Mouse (Mus musculus) MEL (cell line): ENCODE measurements at regions not wholly inside any gene's neighbourhood (a gene's known extent, or its start where the extent isn't known, plus 50 kb on each side); places are given as distances from the start of the nearest gene placed in this dataset.

Source experiments
- DNase-seq: peaks from one replicate; pipeline ENCODE4 v3.0.0; 2011; ENCODE audit warnings: low read depth, low spot score
- H3K27ac ChIP-seq: 2 replicates; pipeline ENCODE4 v1.5.1; 2012; ENCODE audit warnings: low read depth, mild to moderate bottlenecking, control low read depth, low read length, moderate library complexity; ENCODE audit not compliant: control insufficient read depth
- H3K27me3 ChIP-seq, 2 experiments: fragments of 150-350 bp in 1 of 2; sonication (generic) in 1 of 2; 2 replicates each; pipeline ENCODE4 v1.6.1; 2012; ENCODE audit warnings: low read length in 2 of 2, mild to moderate bottlenecking in 2 of 2, improper control_type of control experiment in 1 of 2, moderate library complexity in 1 of 2; ENCODE audit not compliant: insufficient read depth in 2 of 2, control insufficient read depth in 1 of 2
- H3K36me3 ChIP-seq, 2 experiments: 2 replicates each; pipeline ENCODE4 v1.6.1; 2012 to 2014; ENCODE audit warnings: low read length in 2 of 2, improper control_type of control experiment in 1 of 2, inconsistent platforms in 1 of 2, mild to moderate bottlenecking in 1 of 2; ENCODE audit not compliant: insufficient read depth in 2 of 2, control insufficient read depth in 1 of 2
- H3K4me1 ChIP-seq, 2 experiments: fragments of 150-350 bp in 1 of 2; sonication (generic) in 1 of 2; 2 replicates each; pipeline ENCODE4 v1.6.1; 2012; ENCODE audit warnings: low read length in 2 of 2, improper control_type of control experiment in 1 of 2, mild to moderate bottlenecking in 1 of 2; ENCODE audit not compliant: insufficient read depth in 2 of 2, control insufficient read depth in 1 of 2
- H3K4me3 ChIP-seq, 2 experiments: fragments of 150-350 bp in 1 of 2; sonication (generic) in 1 of 2; 2 replicates each; pipeline ENCODE4 v1.5.1; 2012; ENCODE audit warnings: low read depth in 2 of 2, low read length in 2 of 2, mild to moderate bottlenecking in 2 of 2, moderate library complexity in 2 of 2, control low read depth in 1 of 2, improper control_type of control experiment in 1 of 2; ENCODE audit not compliant: control insufficient read depth in 1 of 2, insufficient read depth in 1 of 2
- H3K79me2 ChIP-seq: 2 replicates; pipeline ENCODE4 v1.6.1; 2012; ENCODE audit warnings: mild to moderate bottlenecking, low read length, moderate library complexity; ENCODE audit not compliant: control insufficient read depth, poor library complexity, insufficient read depth
- H3K9ac ChIP-seq: 2 replicates; pipeline ENCODE4 v1.6.1; 2012; ENCODE audit warnings: low read depth, mild to moderate bottlenecking, control low read depth, low read length, moderate library complexity; ENCODE audit not compliant: control insufficient read depth, poor library complexity, severe bottlenecking
- H3K9me3 ChIP-seq: fragments of 150-350 bp; sonication (generic); replicated peaks from 2 replicates; pipeline ENCODE4 v1.6.1; 2012; ENCODE audit warnings: mild to moderate bottlenecking, low read length, improper control_type of control experiment, moderate library complexity; ENCODE audit not compliant: insufficient read depth
- CTCF ChIP-seq, 3 experiments: IDR thresholded peaks in 2 of 3; conservative IDR thresholded peaks in 1 of 3; 2 replicates each; pipeline ENCODE4 v1.5.1; 2011 to 2012; ENCODE audit warnings: low read length in 3 of 3, low read depth in 2 of 3, mild to moderate bottlenecking in 2 of 3, improper control_type of control experiment in 1 of 3, inconsistent platforms in 1 of 3, mixed read lengths in 1 of 3, moderate library complexity in 1 of 3; ENCODE audit not compliant: control insufficient read depth in 1 of 3, insufficient read depth in 1 of 3, poor library complexity in 1 of 3, severe bottlenecking in 1 of 3
- EP300 ChIP-seq, 2 experiments: IDR thresholded peaks; 2 replicates each; pipeline ENCODE4 v1.6.1; 2011; ENCODE audit warnings: improper control_type of control experiment in 2 of 2, low read length in 2 of 2, low read depth in 1 of 2, mild to moderate bottlenecking in 1 of 2
- GABPA ChIP-seq: IDR thresholded peaks from 2 replicates; pipeline ENCODE4 v1.6.1; 2012; ENCODE audit warnings: low read depth, mild to moderate bottlenecking, inconsistent platforms, low read length, improper control_type of control experiment, moderate library complexity
- GATA1 ChIP-seq: IDR thresholded peaks from 2 replicates; pipeline ENCODE4 v1.6.1; 2011; ENCODE audit warnings: low read depth, low read length, improper control_type of control experiment
- JUND ChIP-seq: IDR thresholded peaks from 2 replicates; pipeline ENCODE4 v1.6.1; 2011; ENCODE audit warnings: low read depth, mild to moderate bottlenecking, improper control_type of control experiment, low read length
- MEF2A ChIP-seq: IDR thresholded peaks from 2 replicates; pipeline ENCODE4 v1.6.1; 2014; ENCODE audit warnings: low read depth, mild to moderate bottlenecking, inconsistent platforms, low read length, improper control_type of control experiment; ENCODE audit not compliant: poor library complexity, insufficient replicate concordance, severe bottlenecking; ENCODE audit errors: extremely low read depth
- MYB ChIP-seq: IDR thresholded peaks from 2 replicates; pipeline ENCODE4 v1.6.1; 2011; ENCODE audit warnings: mild to moderate bottlenecking, low read depth, low read length, improper control_type of control experiment
- NELFE ChIP-seq: IDR thresholded peaks from 2 replicates; pipeline ENCODE4 v1.6.1; 2011; ENCODE audit warnings: low read depth, low read length, improper control_type of control experiment
- POLR2AphosphoS2 ChIP-seq: IDR thresholded peaks from 2 replicates; pipeline ENCODE4 v1.6.1; 2011; ENCODE audit warnings: low read length, improper control_type of control experiment
- POLR2AphosphoS5 ChIP-seq: IDR thresholded peaks from 2 replicates; pipeline ENCODE4 v1.6.1; 2012; ENCODE audit warnings: low read depth, borderline replicate concordance, mild to moderate bottlenecking, inconsistent platforms, low read length, moderate library complexity, mixed read lengths
- RAD21 ChIP-seq: IDR thresholded peaks from 2 replicates; pipeline ENCODE4 v1.6.1; 2011; ENCODE audit warnings: mild to moderate bottlenecking, low read depth, low read length, improper control_type of control experiment
- RCOR1 ChIP-seq: IDR thresholded peaks from 2 replicates; pipeline ENCODE4 v1.6.1; 2012; ENCODE audit warnings: low read depth, mild to moderate bottlenecking, inconsistent platforms, low read length, improper control_type of control experiment
- SIN3A ChIP-seq: IDR thresholded peaks from 2 replicates; pipeline ENCODE4 v1.6.1; 2012; ENCODE audit warnings: low read length, improper control_type of control experiment, inconsistent platforms
- SMC3 ChIP-seq: IDR thresholded peaks from 2 replicates; pipeline ENCODE4 v1.6.1; 2011; ENCODE audit warnings: low read depth, low read length, improper control_type of control experiment
- TAL1 ChIP-seq: IDR thresholded peaks from 2 replicates; pipeline ENCODE4 v1.6.1; 2012; ENCODE audit warnings: mild to moderate bottlenecking, inconsistent platforms, low read length, moderate library complexity, mixed read lengths
- TBP ChIP-seq: IDR thresholded peaks from 2 replicates; pipeline ENCODE4 v1.8.0; 2011; ENCODE audit warnings: low read depth, low read length, improper control_type of control experiment
- TCF12 ChIP-seq: IDR thresholded peaks from 2 replicates; pipeline ENCODE4 v1.6.1; 2014; ENCODE audit warnings: low read depth, mild to moderate bottlenecking, inconsistent platforms, low read length, improper control_type of control experiment, moderate library complexity

- Histone ChIP-seq H3K4me1 (no peaks in the 10 kb centered on the region), H3K9me3 (no peaks in the 10 kb centered on the region), H3K79me2 (no peaks in the 10 kb centered on the region), H3K36me3 (no peaks in the 10 kb centered on the region), H3K27ac (no peak overlapping the region), H3K9ac (no peak overlapping the region), H3K4me3 (no peak overlapping the region), H3K27me3 (no peaks in the 10 kb centered on the region)
- no peak for DNase-seq
- TF ChIP-seq MYB (no peak), JUND (no peak), POLR2AphosphoS5 (no peak), TBP (no peak), GABPA (no peak), CTCF (IDR thresholded peaks at IDR 0.05 in 2 of 3, conservative IDR thresholded peaks at IDR 0.05 in 1 of 3; ENCODE audit: control insufficient read depth in 1 of 3, insufficient read depth in 1 of 3, low read depth in 2 of 3, low read length in 3 of 3, poor library complexity in 1 of 3, severe bottlenecking in 1 of 3) (no peak), EP300 (IDR thresholded peaks at IDR 0.05; ENCODE audit: low read depth in 1 of 2, low read length in 2 of 2) (no peak), TCF12 (no peak), MEF2A (no peak)
Measured at GRCm38 (mm10) chr9:122678001-122678696, 69.0 kb upstream of the Topaz1 start.

GRCm38 (mm10) chr9:122687170-122687569 is 60.0 kb upstream of the Topaz1 start:
- H3K27me3 ChIP-seq, result no peaks in the 10 kb centered on the region
- no peaks in the 10 kb centered on the region for H3K4me1 ChIP-seq
- H3K4me3 ChIP-seq, result no peak overlapping the region
- no peak for DNase-seq
- H3K79me2 ChIP-seq, result no peaks in the 10 kb centered on the region
- no peaks in the 10 kb centered on the region for H3K9me3 ChIP-seq
- TF ChIP-seq CTCF (IDR thresholded peaks at IDR 0.05 in 2 of 3, conservative IDR thresholded peaks at IDR 0.05 in 1 of 3; ENCODE audit: control insufficient read depth in 1 of 3, insufficient read depth in 1 of 3, low read depth in 2 of 3, low read length in 3 of 3, poor library complexity in 1 of 3, severe bottlenecking in 1 of 3), result peak in 2 of 3 experiments; percentile 5 to 21; a peak in 1 of 6 replicates
- peak; percentile 2; the same call in 1 of the 2 replicates for TF ChIP-seq RAD21
- TF ChIP-seq EP300 (IDR thresholded peaks at IDR 0.05; ENCODE audit: low read depth in 1 of 2, low read length in 2 of 2), result no peak
- no peak for TF ChIP-seq GATA1
- no peak for TF ChIP-seq TAL1
- no peak for TF ChIP-seq GABPA
- no peak for TF ChIP-seq POLR2AphosphoS2
- no peak for TF ChIP-seq NELFE
- peak; percentile 22; the same call in 1 of the 2 replicates for TF ChIP-seq SMC3
- TF ChIP-seq SIN3A, result no peak
- TF ChIP-seq RCOR1, result no peak
- H3K36me3 ChIP-seq, result no peaks in the 10 kb centered on the region
- no peak overlapping the region for H3K9ac ChIP-seq
- H3K27ac ChIP-seq, result no peak overlapping the region
